39 mouse cellular contexts compared by ENCODE assay signal in the genomic region with DNA sequence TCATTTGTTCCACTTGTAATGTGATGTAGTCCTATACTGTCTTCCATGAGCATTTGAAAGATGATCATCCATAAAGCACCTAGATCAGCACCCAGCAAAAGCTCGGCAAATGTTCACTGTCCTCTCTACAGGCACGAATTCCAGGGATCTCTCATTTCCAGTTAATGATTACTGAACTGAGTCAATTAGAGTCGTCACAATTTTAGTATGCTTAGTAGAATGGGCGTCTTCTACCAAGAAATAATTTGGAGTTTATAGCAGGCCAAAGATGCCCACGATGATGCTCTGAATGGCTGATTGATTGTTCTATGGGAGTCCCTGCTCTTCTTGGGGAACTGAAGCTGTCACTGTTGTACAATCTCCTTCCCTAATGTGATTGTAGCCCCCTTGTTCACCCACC. TPM values are rescaled to one million over a fixed set of nuclear protein-coding genes. Genes with fewer than 3 reads are reported as not detected.
"Had no signal": no experiment of that assay in that cellular context is flagged by ENCODE, and none has a peak within 500 bp of the region (broad histone marks: within the 10 kb centered on the region; RNA-seq: fewer than 3 reads in every experiment).

No protein-coding gene starts in this region.

RNA-seq across cellular contexts. Expression of a gene that starts 20.1 kb away (rescaled TPM):
- total RNA-seq: left cerebral cortex, adult 2 months; left cerebral cortex, adult 8-10 months; left cerebral cortex, postnatal 10 days; left cerebral cortex, postnatal 14 days; left cerebral cortex, postnatal 25 days; left cerebral cortex, postnatal 36 days; left cerebral cortex, postnatal 4 days; megakaryocyte progenitor cell, adult 5-6 weeks; megakaryocyte, adult 5-6 weeks; megakaryocyte-erythroid progenitor cell, adult 5-6 weeks; midbrain, postnatal 0 days; monocyte, adult 5-6 weeks had no signal
- polyA plus RNA-seq: limb, embryonic 10.5 days; limb, embryonic 11.5 days; limb, embryonic 12.5 days; limb, embryonic 13.5 days; limb, embryonic 14.5 days; limb, embryonic 15.5 days; liver, embryonic 12.5 days; liver, embryonic 13.5 days; liver, embryonic 14.5 days; liver, embryonic 15.5 days; lung, embryonic 14.5 days; lung, embryonic 15.5 days; lung, embryonic 16.5 days; lung, postnatal 0 days; macrophage; midbrain, embryonic 10.5 days; midbrain, embryonic 11.5 days; midbrain, embryonic 12.5 days; midbrain, embryonic 13.5 days; midbrain, embryonic 14.5 days; midbrain, embryonic 15.5 days; midbrain, embryonic 16.5 days; midbrain, postnatal 0 days; myocyte; neural tube, embryonic 11.5 days; neural tube, embryonic 12.5 days; neural tube, embryonic 13.5 days had no signal

RNA-seq across cellular contexts. Expression of a gene that starts 27.9 kb away (rescaled TPM):
- total RNA-seq: left cerebral cortex, adult 2 months; left cerebral cortex, adult 8-10 months; left cerebral cortex, postnatal 10 days; left cerebral cortex, postnatal 14 days; left cerebral cortex, postnatal 25 days; left cerebral cortex, postnatal 36 days; left cerebral cortex, postnatal 4 days; megakaryocyte progenitor cell, adult 5-6 weeks; megakaryocyte, adult 5-6 weeks; megakaryocyte-erythroid progenitor cell, adult 5-6 weeks; midbrain, postnatal 0 days; monocyte, adult 5-6 weeks had no signal
- polyA plus RNA-seq: limb, embryonic 10.5 days; limb, embryonic 11.5 days; limb, embryonic 12.5 days; limb, embryonic 13.5 days; limb, embryonic 14.5 days; limb, embryonic 15.5 days; liver, embryonic 12.5 days; liver, embryonic 13.5 days; liver, embryonic 14.5 days; liver, embryonic 15.5 days; lung, adult 2 months; lung, embryonic 14.5 days; lung, embryonic 15.5 days; lung, embryonic 16.5 days; lung, postnatal 0 days; macrophage; midbrain, embryonic 10.5 days; midbrain, embryonic 11.5 days; midbrain, embryonic 12.5 days; midbrain, embryonic 13.5 days; midbrain, embryonic 14.5 days; midbrain, embryonic 16.5 days; midbrain, postnatal 0 days; myocyte; neural tube, embryonic 11.5 days; neural tube, embryonic 12.5 days; neural tube, embryonic 13.5 days had no signal

RNA-seq across cellular contexts. Expression of a gene that starts 55.3 kb away (rescaled TPM):
- total RNA-seq: left cerebral cortex, adult 2 months; left cerebral cortex, adult 8-10 months; left cerebral cortex, postnatal 10 days; left cerebral cortex, postnatal 14 days; left cerebral cortex, postnatal 25 days; left cerebral cortex, postnatal 36 days; left cerebral cortex, postnatal 4 days; megakaryocyte progenitor cell, adult 5-6 weeks; megakaryocyte, adult 5-6 weeks; megakaryocyte-erythroid progenitor cell, adult 5-6 weeks; midbrain, postnatal 0 days; monocyte, adult 5-6 weeks had no signal
- polyA plus RNA-seq: limb, embryonic 10.5 days; limb, embryonic 11.5 days; limb, embryonic 12.5 days; limb, embryonic 13.5 days; limb, embryonic 14.5 days; limb, embryonic 15.5 days; liver, embryonic 12.5 days; lung, embryonic 14.5 days; lung, embryonic 15.5 days; lung, embryonic 16.5 days; lung, postnatal 0 days; macrophage; midbrain, embryonic 10.5 days; midbrain, embryonic 11.5 days; midbrain, embryonic 12.5 days; midbrain, embryonic 13.5 days; midbrain, embryonic 14.5 days; midbrain, embryonic 15.5 days; midbrain, embryonic 16.5 days; midbrain, postnatal 0 days; myocyte; neural tube, embryonic 11.5 days; neural tube, embryonic 12.5 days; neural tube, embryonic 13.5 days had no signal
